Mouse (Mus musculus) spleen, embryonic (tissue): ENCODE results near the gene Git2.

Source experiments
- CTCF ChIA-PET: fragments of 350-600 bp; sonication (Branson Sonifier 250); formaldehyde crosslinking; loops from one replicate; lab custom pipeline; 2022; lab: Charles Lee

Gene Git2

DNA sequence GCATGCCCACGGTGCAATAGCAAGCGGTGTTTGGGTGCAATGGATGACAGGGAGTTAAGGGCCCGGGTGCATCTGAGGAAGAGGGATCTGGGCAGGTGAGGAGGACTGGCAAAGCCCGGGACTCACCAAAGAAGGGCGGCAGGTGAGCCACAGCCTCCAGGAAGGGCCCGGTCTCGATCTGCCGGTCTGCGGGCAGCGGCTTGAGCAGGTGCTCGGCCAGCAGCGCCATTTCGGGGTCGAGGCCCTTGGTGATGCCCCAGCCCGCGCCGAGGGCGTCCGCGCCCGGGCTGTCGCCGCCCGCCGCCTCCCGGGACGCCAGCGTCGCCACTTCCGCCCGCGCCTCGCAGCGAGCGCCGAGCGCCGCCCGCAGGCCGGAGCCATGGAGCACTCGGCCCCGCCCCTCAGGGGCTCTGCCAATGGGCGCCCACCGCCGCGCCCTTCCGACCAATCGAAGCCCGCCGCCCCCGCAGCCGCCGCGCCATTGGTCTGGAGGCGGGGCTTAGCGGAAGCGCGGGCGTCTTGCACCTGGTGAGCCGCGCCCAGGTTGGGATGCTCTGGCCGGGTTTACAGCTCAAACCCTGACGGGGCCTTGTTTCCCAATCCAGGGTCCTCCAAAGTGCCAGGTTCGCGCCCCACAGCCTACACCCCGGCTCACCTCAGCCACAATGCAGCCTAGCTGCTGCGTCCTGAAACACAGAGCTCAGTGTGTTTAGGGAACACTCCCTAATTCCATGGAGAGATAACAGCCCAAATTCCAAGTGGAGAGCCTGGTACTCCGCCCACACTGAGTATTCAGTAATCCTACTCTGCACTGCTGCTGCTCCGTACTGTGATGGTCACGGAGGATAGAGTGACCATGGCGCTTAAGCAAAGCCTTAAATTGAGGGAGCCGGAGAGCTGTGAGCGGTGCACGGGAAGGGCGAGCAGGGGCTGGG, 84.4 kb downstream of the Git2 start, which contains the start of gene Gltp:
Gene Gltp, minus strand, starts transcription at position 352 of the 935 bp plus-strand sequence.
- CTCF ChIA-PET = no interaction called here

DNA sequence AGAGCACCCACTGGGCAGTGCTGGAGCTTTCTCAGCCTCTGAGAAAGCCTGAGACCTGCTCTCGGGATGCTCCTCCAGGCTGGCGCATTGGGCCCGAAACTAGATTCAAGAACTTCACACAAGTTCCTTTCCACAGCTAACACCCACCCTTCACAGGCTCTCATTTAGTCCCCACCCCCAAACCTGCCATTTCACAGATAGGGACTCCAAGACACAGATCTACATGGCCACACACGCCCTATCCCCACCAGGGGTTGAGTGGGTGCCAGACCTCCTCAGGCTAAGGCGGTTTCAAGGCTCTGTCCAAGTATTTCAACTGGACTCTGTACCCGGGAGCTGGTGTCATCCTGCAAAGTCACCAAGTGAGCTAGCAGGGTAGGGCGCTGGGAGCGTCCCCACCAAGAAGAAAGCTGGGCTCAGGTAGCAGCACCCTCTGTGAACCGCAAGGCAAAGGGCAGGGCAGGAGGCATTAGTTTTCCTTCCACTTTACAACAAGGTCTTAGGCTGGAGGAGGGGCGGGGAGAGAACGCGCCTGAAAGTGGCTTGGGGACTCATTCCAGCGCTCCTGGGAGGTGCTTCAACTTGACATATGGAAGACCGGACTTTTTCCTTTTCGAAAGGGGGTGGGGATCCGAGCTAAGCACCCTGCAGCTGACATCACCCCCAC, 85.5 kb downstream of the Git2 start:
- CTCF ChIA-PET = interaction anchor here (0.5 to 1.0 kb wide), 5 partner anchors 48 to 399 kb away, joined by 3 to 16 read pairs (median 6); no protein-coding TSS in a partner anchor

DNA sequence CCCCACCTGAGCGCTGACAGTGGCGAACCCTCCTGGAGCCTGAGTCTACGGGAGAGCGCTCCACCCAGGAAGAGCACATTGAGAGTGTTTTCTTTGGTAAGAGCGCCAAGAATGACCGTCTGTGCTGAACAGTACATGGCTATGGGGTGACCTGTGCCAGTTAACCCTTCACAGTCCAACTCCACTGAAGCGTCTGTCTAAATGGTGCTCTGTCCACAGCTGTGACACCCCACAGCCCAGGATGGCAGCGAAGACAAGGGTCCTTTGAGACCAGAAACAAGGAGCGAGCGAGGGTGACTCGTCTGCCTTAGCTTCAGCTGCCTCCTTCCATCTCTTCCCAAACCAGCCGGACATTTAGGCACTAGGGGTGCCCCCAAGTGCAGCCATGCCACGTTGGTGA, 86.6 kb downstream of the Git2 start:
- CTCF ChIA-PET = no interaction called here

GRCm38 (mm10) chr5:114687901-114688300, 87.4 kb downstream of the Git2 start:
- CTCF ChIA-PET = no interaction called here

DNA sequence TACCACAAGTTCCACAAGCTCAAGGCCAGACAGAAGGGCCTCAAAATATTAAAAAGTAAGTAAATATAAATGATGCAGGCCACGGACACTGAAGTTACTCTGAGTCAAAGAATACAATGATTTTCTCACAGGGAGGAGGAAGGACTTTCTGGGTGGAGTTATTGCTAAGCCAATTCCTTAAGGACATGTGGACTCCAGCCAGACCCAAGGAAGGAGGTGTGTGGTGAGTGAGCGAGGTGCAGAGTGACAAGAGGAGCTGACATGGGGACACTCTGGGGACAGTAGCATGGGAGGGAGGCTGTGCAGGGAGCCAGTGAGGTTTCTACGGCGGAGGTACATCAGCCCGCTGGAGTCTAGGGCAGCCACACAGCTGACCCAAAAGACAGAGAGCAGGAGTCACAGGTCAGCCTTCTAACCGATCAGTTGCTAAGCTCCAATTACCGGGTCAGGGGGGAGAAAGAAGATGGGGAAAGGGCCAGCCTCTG, 88.5 kb downstream of the Git2 start:
- CTCF ChIA-PET = no interaction called here

GRCm38 (mm10) chr5:114685986-114686385, 89.3 kb downstream of the Git2 start:
- CTCF ChIA-PET = no interaction called here

- CTCF ChIA-PET = no interaction called here
Observed at GRCm38 (mm10) chr5:114681717-114682116, 93.6 kb downstream of the Git2 start.

- CTCF ChIA-PET = no interaction called here
Observed at GRCm38 (mm10) chr5:114680676-114681285, 94.5 kb downstream of the Git2 start.

GRCm38 (mm10) chr5:114679841-114680591, 95.3 kb downstream of the Git2 start:
- CTCF ChIA-PET = no interaction called here
